Mouse (Mus musculus) small intestine, adult 10 weeks (tissue): ENCODE results near the gene Rimklb. TPM values are rescaled to one million over a fixed set of nuclear protein-coding genes. Genes with fewer than 3 reads are reported as not detected.

ENCODE experiments used
- polyA plus RNA-seq: library from polyadenylated mRNA; stranded (reverse); fragments of 350-450 nt; fragmentation: Illumina TruSeq; extraction: RNeasy Lipid Tissue Mini Kit (QIAGEN cat#74804); gene quantifications from one replicate; pipeline ENCODE4 v1.2.3, GENCODE M21; 2014; ENCODE audit warnings: low replicate concordance

Rimklb gene
- polyA plus RNA-seq, result 0.15 TPM

DNA sequence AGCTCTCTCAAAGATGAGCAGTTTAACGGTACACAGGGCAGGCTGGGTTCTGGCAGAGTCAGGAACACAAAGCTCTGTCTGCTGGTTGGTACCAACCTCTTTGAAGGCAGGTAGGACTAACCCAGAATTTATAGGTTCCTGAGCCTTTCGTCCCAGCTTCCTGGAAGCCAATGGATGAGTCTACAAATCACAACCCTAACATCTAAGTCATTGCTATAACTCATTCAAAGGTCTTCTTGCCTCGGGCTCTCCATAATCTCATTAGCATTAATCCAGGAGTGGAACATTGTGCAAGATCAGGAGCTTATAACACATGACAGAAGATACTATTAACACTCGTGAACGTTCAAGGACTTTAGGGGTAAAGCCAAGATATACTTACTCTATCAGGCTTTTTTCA lies at the start of gene Rimklb:
Gene Rimklb, minus strand, starts transcription at position 101 of the 400 bp plus-strand sequence.

DNA sequence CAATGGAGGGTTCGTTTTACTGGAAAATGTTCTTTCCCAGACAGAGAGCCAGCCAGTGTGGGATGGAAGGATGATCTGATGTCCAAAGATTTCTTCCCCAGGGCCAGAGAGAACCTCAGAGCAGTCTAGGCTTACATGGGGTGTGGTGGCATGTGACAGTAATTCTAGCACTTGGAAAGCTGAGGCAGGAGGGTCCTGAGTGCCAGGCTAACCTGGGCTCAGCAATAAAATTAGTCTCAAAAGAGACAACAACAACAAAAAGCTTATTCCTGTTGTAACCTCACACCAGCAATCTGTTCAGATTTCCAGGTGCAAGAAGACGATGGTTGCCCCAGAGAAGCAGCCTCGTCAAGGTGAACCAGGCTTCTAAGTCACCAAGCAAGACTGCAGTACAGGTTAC lies 7.0 kb upstream of the Rimklb start, which contains the start of gene Mfap5:
Gene Mfap5, plus strand, starts transcription at position 301 of the 400 bp plus-strand sequence.

Other genes with a start within 250 kb of the Rimklb start
- 0.82 TPM for gene Klrg1, start 215.9 kb downstream of the Rimklb start, polyA plus RNA-seq
- 148 TPM for gene M6pr, start 190.0 kb downstream of the Rimklb start, polyA plus RNA-seq
- gene Phc1, start 158.2 kb downstream of the Rimklb start, polyA plus RNA-seq, result 1.0 TPM
- 4.0 TPM for gene Mfap5, start 7.1 kb upstream of the Rimklb start, polyA plus RNA-seq
- 0.41 TPM for gene Aicda, start 55.0 kb upstream of the Rimklb start, polyA plus RNA-seq
- gene Apobec1, start 103.7 kb upstream of the Rimklb start, polyA plus RNA-seq, result 110 TPM
- gene Gdf3, start 111.3 kb upstream of the Rimklb start, polyA plus RNA-seq, result 0.19 TPM
- gene Dppa3, start 127.6 kb upstream of the Rimklb start, polyA plus RNA-seq, result not detected
- not detected for gene Nanog, start 208.7 kb upstream of the Rimklb start, polyA plus RNA-seq